Mouse (Mus musculus): Measurements from ENCODE around the gene Spag16. TPM values are rescaled to one million over a fixed set of nuclear protein-coding genes. Genes with fewer than 3 reads are reported as not detected.

The Spag16 gene
- total RNA-seq, 1 experiment: 0.31 TPM

DNA sequence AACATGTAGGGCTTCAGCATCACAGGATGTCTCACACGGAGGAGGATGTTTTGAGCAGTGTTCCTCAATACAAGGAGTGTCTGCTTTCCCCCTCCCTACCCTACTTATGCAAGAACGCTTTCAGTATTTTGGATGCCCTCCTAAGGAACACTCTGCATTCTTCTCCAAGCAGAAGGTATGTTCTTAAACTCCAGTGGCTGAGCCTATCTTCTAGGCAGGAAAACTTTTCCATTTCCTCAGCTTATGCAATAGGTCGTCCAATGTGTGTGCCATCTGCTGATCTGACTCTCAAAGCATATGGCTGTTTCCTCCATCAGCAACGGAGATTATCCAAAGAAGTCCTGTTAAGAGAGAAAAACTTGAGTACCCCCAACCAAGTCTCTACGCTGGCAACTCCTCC lies 873.5 kb downstream of the Spag16 start:
- H3K9ac ChIP-seq (ENCODE audit: insufficient read depth, low read depth, low read length, poor library complexity, severe bottlenecking): no peak overlapping the region
- no peaks in the 10 kb centered on the region for H3K36me3 ChIP-seq (ENCODE audit: control insufficient read depth, insufficient read depth, low read length, poor library complexity, severe bottlenecking)
- no peak overlapping the region for H3K4me3 ChIP-seq (ENCODE audit: insufficient read depth in 1 of 2, low read depth in 1 of 2, low read length in 2 of 2, poor library complexity in 1 of 2, severe bottlenecking in 1 of 2)
- H3K4me1 ChIP-seq (ENCODE audit: control insufficient read depth in 2 of 2, insufficient read depth in 2 of 2, low read length in 2 of 2, poor library complexity in 1 of 2): no peaks in the 10 kb centered on the region
- H3K9me3 ChIP-seq (ENCODE audit: control insufficient read depth, insufficient read depth, low read depth, low read length): no peaks in the 10 kb centered on the region
- in situ Hi-C loops (cut with MboI; ENCODE audit: low sequenced_read_pairs in 2 of 2, unreplicated experiment in 2 of 2): no loop called here
- no peak for DNase-seq (ENCODE audit: low read depth, low spot score)
- TF ChIP-seq HCFC1 (IDR thresholded peaks at IDR 0.05; ENCODE audit: borderline replicate concordance, insufficient read depth, low read length) (no peak), MAFK (IDR thresholded peaks at IDR 0.05; ENCODE audit: insufficient read depth, low read depth, low read length) (no peak), CHD2 (IDR thresholded peaks at IDR 0.05; ENCODE audit: low read depth, low read length) (no peak), ZC3H11A (IDR thresholded peaks at IDR 0.05; ENCODE audit: borderline replicate concordance, low read depth, low read length) (no peak), ZNF384 (IDR thresholded peaks at IDR 0.05; ENCODE audit: low read depth, low read length) (no peak)
- H3K27ac ChIP-seq (ENCODE audit: insufficient read depth, low read depth, low read length, poor library complexity, severe bottlenecking): no peak overlapping the region

- Histone ChIP-seq H3K9me3 (ENCODE audit: control insufficient read depth, insufficient read depth, low read depth, low read length) (no peaks in the 10 kb centered on the region), H3K4me1 (ENCODE audit: control insufficient read depth in 2 of 2, insufficient read depth in 2 of 2, low read length in 2 of 2, poor library complexity in 1 of 2) (no peaks in the 10 kb centered on the region), H3K4me3 (ENCODE audit: insufficient read depth in 1 of 2, low read depth in 1 of 2, low read length in 2 of 2, poor library complexity in 1 of 2, severe bottlenecking in 1 of 2) (no peak overlapping the region), H3K36me3 (ENCODE audit: control insufficient read depth, insufficient read depth, low read length, poor library complexity, severe bottlenecking) (no peaks in the 10 kb centered on the region), H3K27ac (ENCODE audit: insufficient read depth, low read depth, low read length, poor library complexity, severe bottlenecking) (no peak overlapping the region), H3K9ac (ENCODE audit: insufficient read depth, low read depth, low read length, poor library complexity, severe bottlenecking) (no peak overlapping the region)
- no peak for DNase-seq (ENCODE audit: low read depth, low spot score)
- TF ChIP-seq MAFK (IDR thresholded peaks at IDR 0.05; ENCODE audit: insufficient read depth, low read depth, low read length) (no peak), HCFC1 (IDR thresholded peaks at IDR 0.05; ENCODE audit: borderline replicate concordance, insufficient read depth, low read length) (no peak), CHD2 (IDR thresholded peaks at IDR 0.05; ENCODE audit: low read depth, low read length) (no peak), ZC3H11A (IDR thresholded peaks at IDR 0.05; ENCODE audit: borderline replicate concordance, low read depth, low read length) (no peak), ZNF384 (IDR thresholded peaks at IDR 0.05; ENCODE audit: low read depth, low read length) (no peak)
- in situ Hi-C loops (cut with MboI; ENCODE audit: low sequenced_read_pairs in 2 of 2, unreplicated experiment in 2 of 2): no loop called here
Measured at GRCm38 (mm10) chr1:70703934-70704333, 877.2 kb downstream of the Spag16 start.

DNA sequence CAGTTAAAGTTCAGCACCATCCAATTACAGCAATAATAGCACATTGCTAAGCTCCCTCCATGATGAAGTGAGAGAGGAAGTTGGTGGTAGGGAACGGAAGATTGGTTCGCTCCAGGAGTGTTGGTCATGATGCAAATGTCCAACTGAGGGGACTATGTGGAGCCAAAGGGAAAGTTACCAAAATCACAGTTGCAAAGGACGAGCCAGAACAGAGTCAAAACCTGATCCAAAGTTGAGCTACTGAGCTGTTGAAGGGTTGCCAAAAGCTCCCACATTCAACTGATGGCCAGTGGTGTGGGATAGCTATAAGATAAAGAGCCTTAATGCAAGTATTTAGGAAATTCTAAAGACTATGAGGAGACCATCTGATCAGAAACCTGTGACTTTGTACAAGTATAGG lies 879.1 kb downstream of the Spag16 start:
- DNase-seq (ENCODE audit: low read depth, low spot score): no peak
- in situ Hi-C loops (cut with MboI; ENCODE audit: low sequenced_read_pairs in 2 of 2, unreplicated experiment in 2 of 2): no loop called here
- H3K4me1 ChIP-seq (ENCODE audit: control insufficient read depth in 2 of 2, insufficient read depth in 2 of 2, low read length in 2 of 2, poor library complexity in 1 of 2): no peaks in the 10 kb centered on the region
- H3K4me3 ChIP-seq (ENCODE audit: insufficient read depth in 1 of 2, low read depth in 1 of 2, low read length in 2 of 2, poor library complexity in 1 of 2, severe bottlenecking in 1 of 2): no peak overlapping the region
- TF ChIP-seq HCFC1 (IDR thresholded peaks at IDR 0.05; ENCODE audit: borderline replicate concordance, insufficient read depth, low read length) (no peak), MAFK (IDR thresholded peaks at IDR 0.05; ENCODE audit: insufficient read depth, low read depth, low read length) (no peak), ZNF384 (IDR thresholded peaks at IDR 0.05; ENCODE audit: low read depth, low read length) (no peak), CHD2 (IDR thresholded peaks at IDR 0.05; ENCODE audit: low read depth, low read length) (no peak)
- no peaks in the 10 kb centered on the region for H3K36me3 ChIP-seq (ENCODE audit: control insufficient read depth, insufficient read depth, low read length, poor library complexity, severe bottlenecking)
- H3K27ac ChIP-seq (ENCODE audit: insufficient read depth, low read depth, low read length, poor library complexity, severe bottlenecking): no peak overlapping the region
- no peaks in the 10 kb centered on the region for H3K9me3 ChIP-seq (ENCODE audit: control insufficient read depth, insufficient read depth, low read depth, low read length)
- no peak overlapping the region for H3K9ac ChIP-seq (ENCODE audit: insufficient read depth, low read depth, low read length, poor library complexity, severe bottlenecking)

GRCm38 (mm10) chr1:70725045-70725444 lies 898.3 kb downstream of the Spag16 start:
- H3K4me1 ChIP-seq (ENCODE audit: control insufficient read depth in 2 of 2, insufficient read depth in 2 of 2, low read length in 2 of 2, poor library complexity in 1 of 2): no peaks in the 10 kb centered on the region
- in situ Hi-C loops (cut with MboI; ENCODE audit: low sequenced_read_pairs in 2 of 2, unreplicated experiment in 2 of 2): no loop called here
- no peak overlapping the region for H3K9ac ChIP-seq (ENCODE audit: insufficient read depth, low read depth, low read length, poor library complexity, severe bottlenecking)
- H3K9me3 ChIP-seq (ENCODE audit: control insufficient read depth, insufficient read depth, low read depth, low read length): no peaks in the 10 kb centered on the region
- no peak overlapping the region for H3K27ac ChIP-seq (ENCODE audit: insufficient read depth, low read depth, low read length, poor library complexity, severe bottlenecking)
- no peak for DNase-seq (ENCODE audit: low read depth, low spot score)
- no peaks in the 10 kb centered on the region for H3K36me3 ChIP-seq (ENCODE audit: control insufficient read depth, insufficient read depth, low read length, poor library complexity, severe bottlenecking)
- H3K4me3 ChIP-seq (ENCODE audit: insufficient read depth in 1 of 2, low read depth in 1 of 2, low read length in 2 of 2, poor library complexity in 1 of 2, severe bottlenecking in 1 of 2): no peak overlapping the region
- no peak for TF ChIP-seq ZC3H11A (IDR thresholded peaks at IDR 0.05; ENCODE audit: borderline replicate concordance, low read depth, low read length)
- no peak for TF ChIP-seq MAFK (IDR thresholded peaks at IDR 0.05; ENCODE audit: insufficient read depth, low read depth, low read length)
- TF ChIP-seq CHD2 (IDR thresholded peaks at IDR 0.05; ENCODE audit: low read depth, low read length): no peak
- TF ChIP-seq ZNF384 (IDR thresholded peaks at IDR 0.05; ENCODE audit: low read depth, low read length): no peak
- TF ChIP-seq HCFC1 (IDR thresholded peaks at IDR 0.05; ENCODE audit: borderline replicate concordance, insufficient read depth, low read length): no peak

DNA sequence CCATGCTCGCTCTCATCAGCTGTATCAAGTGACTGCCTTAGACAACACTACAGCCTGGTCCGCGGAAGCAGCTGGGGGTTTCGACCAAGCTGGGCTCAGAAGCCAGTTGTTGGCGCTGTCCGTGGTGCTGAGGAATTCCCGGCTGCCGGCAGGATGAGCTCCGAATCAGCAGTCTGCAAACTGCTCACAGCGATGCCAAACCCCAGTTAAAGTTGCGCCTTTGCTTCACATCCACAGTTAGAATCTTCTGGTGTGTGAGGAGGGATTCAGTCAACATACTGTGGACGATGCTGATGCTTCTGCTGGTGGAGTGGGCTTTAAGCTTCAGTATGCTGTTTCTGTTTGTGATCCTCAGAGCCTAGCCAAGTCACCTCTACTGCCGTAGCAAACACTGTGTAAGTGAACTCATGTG lies 898.9 kb downstream of the Spag16 start, which contains the start of gene Vwc2l:
Gene Vwc2l (plus strand): TSS at position 61 of the 412 bp plus-strand sequence.
- TF ChIP-seq HCFC1 (IDR thresholded peaks at IDR 0.05; ENCODE audit: borderline replicate concordance, insufficient read depth, low read length) (no peak), MAFK (IDR thresholded peaks at IDR 0.05; ENCODE audit: insufficient read depth, low read depth, low read length) (no peak), ZNF384 (IDR thresholded peaks at IDR 0.05; ENCODE audit: low read depth, low read length) (no peak), CHD2 (IDR thresholded peaks at IDR 0.05; ENCODE audit: low read depth, low read length) (no peak), ZC3H11A (IDR thresholded peaks at IDR 0.05; ENCODE audit: borderline replicate concordance, low read depth, low read length) (no peak)
- in situ Hi-C loops (cut with MboI; ENCODE audit: low sequenced_read_pairs in 2 of 2, unreplicated experiment in 2 of 2): no loop called here
- Histone ChIP-seq H3K4me1 (ENCODE audit: control insufficient read depth in 2 of 2, insufficient read depth in 2 of 2, low read length in 2 of 2, poor library complexity in 1 of 2) (no peaks in the 10 kb centered on the region), H3K36me3 (ENCODE audit: control insufficient read depth, insufficient read depth, low read length, poor library complexity, severe bottlenecking) (no peaks in the 10 kb centered on the region), H3K4me3 (ENCODE audit: insufficient read depth in 1 of 2, low read depth in 1 of 2, low read length in 2 of 2, poor library complexity in 1 of 2, severe bottlenecking in 1 of 2) (no peak within 1 kb of the TSS), H3K9ac (ENCODE audit: insufficient read depth, low read depth, low read length, poor library complexity, severe bottlenecking) (no peak within 1 kb of the TSS), H3K27ac (ENCODE audit: insufficient read depth, low read depth, low read length, poor library complexity, severe bottlenecking) (no peak within 1 kb of the TSS), H3K9me3 (ENCODE audit: control insufficient read depth, insufficient read depth, low read depth, low read length) (no peaks in the 10 kb centered on the region)
- peak; percentile 63 for DNase-seq (ENCODE audit: low read depth, low spot score)

Other genes with a start within 250 kb of the Spag16 start
- gene Ikzf2, start 139.7 kb upstream of the Spag16 start, total RNA-seq (2012; rRNA removed): 2.5 and 3.4 TPM in 2 replicates

Data from ES-E14 (cell line).